Mouse (Mus musculus): ENCODE data around the gene Magi2. TPM values are rescaled to one million over a fixed set of nuclear protein-coding genes. Genes with fewer than 3 reads are reported as not detected.
"Not testable (repeated sequence)": the region's sequence is repeated elsewhere in the genome, so short reads cannot be mapped to it uniquely, and the experiment has no call there.

Gene Magi2
- polyA plus RNA-seq, 1 experiment from 2014 or later = 3.8 TPM

DNA sequence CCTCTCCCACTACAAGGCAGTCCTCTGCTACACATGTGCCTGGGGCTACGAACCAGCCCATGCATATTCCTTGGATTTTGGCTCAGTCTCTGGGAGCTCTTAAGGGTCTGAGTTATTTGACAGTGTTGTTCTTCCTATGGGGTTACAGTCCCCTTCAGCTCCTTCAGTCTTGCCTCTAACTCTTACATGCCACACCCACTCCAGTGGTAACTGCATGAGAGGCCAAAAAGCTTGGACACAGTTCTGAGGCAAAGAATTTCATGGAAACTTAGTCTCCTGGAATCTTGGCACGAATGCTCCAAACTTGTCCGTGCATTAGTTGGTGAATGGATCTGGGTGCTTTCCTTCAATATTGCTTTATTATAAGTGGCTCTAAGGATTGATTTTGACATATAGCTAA is 338.8 kb downstream of the Magi2 start:
- no peak for ATAC-seq (ENCODE audit: low read depth)

DNA sequence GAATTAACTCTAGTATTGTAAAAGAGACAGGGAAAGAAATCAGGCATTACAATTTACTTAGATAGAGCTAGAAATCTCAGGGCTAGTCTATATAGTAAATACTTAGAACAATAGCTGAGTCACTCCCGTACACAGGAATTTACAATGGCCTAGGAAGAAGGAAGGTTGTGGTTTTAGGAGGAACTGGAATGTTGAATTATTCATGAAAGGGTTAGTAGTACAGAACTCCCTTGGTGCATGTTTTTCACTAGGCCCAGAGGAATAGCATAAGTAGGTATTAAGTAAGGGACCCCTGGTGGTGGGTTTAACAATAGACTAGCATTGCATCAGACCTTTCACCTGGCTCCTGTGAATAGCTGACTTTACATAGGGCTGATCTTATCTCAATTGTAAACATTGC is 339.3 kb downstream of the Magi2 start:
- 63% methylated on average over 1 of the region's 1 CpGs for WGBS
- not testable (repeated sequence) for H3K9ac ChIP-seq (ENCODE audit: low read depth, low read length)

More for the DNA sequence above, 338.8 kb downstream of the Magi2 start:
- H3K9me3 ChIP-seq (ENCODE audit: control insufficient read depth, low read length) = no peaks in the 10 kb centered on the region
- H3K36me3 ChIP-seq (ENCODE audit: control insufficient read depth, insufficient read depth, low read length) = no peaks in the 10 kb centered on the region
- H3K4me2 ChIP-seq (ENCODE audit: low read depth, low read length) = no peak overlapping the region
- H3K4me3 ChIP-seq (ENCODE audit: low read depth, low read length) = no peak overlapping the region
- no peak overlapping the region for H3K9ac ChIP-seq (ENCODE audit: low read depth, low read length)
- WGBS = 62% methylated on average over 3 of the region's 3 CpGs
- no peaks in the 10 kb centered on the region for H3K27me3 ChIP-seq (replicated peaks; ENCODE audit: control insufficient read depth, insufficient read depth, low read length)
- peak; percentile 72 for DNase-seq (ENCODE audit: low spot score)
- no peak overlapping the region for H3K27ac ChIP-seq (replicated peaks; ENCODE audit: low read depth, low read length)
- H3K4me1 ChIP-seq (ENCODE audit: control insufficient read depth, insufficient read depth, low read length) = no peaks in the 10 kb centered on the region

DNA sequence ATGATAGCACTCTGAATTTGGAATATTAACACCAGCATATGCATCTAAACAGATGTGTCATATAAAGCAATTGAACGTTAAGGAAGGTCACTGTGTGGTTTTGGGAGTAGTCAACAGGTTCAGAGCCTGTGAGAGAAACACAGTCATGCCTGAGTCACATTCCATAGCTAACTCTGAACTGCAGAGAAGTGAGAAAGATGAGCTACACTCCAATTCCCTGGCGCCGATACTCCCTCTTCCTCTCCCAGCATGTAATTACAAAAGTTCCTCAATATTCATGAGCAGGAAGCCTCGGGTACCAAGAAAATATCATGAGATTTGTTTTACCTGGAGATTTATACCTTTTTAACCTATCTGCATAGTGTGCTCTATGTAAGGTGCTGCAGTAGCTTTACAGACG is 380.9 kb downstream of the Magi2 start:
- no peak overlapping the region for H3K27ac ChIP-seq (replicated peaks; ENCODE audit: low read depth, low read length)
- WGBS = 52% methylated on average over 5 of the region's 5 CpGs
- no peak overlapping the region for H3K4me3 ChIP-seq (ENCODE audit: low read depth, low read length)
- no peak overlapping the region for H3K4me2 ChIP-seq (ENCODE audit: low read depth, low read length)
- H3K27me3 ChIP-seq (replicated peaks; ENCODE audit: control insufficient read depth, insufficient read depth, low read length) = no peaks in the 10 kb centered on the region
- no peak for DNase-seq (ENCODE audit: low spot score)
- H3K9me3 ChIP-seq (ENCODE audit: control insufficient read depth, low read length) = no peaks in the 10 kb centered on the region
- H3K9ac ChIP-seq (ENCODE audit: low read depth, low read length) = no peak overlapping the region
- H3K4me1 ChIP-seq (ENCODE audit: control insufficient read depth, insufficient read depth, low read length) = no peaks in the 10 kb centered on the region
- no peaks in the 10 kb centered on the region for H3K36me3 ChIP-seq (ENCODE audit: control insufficient read depth, insufficient read depth, low read length)
- ATAC-seq (ENCODE audit: low read depth) = no peak

More for the DNA sequence above, 339.3 kb downstream of the Magi2 start:
- DNase-seq (ENCODE audit: low spot score); ATAC-seq (ENCODE audit: low read depth); H3K4me1 ChIP-seq (ENCODE audit: control insufficient read depth, insufficient read depth, low read length); H3K27me3 ChIP-seq (replicated peaks; ENCODE audit: control insufficient read depth, insufficient read depth, low read length); H3K27ac ChIP-seq (replicated peaks; ENCODE audit: low read depth, low read length); H3K4me3 ChIP-seq (ENCODE audit: low read depth, low read length); H3K36me3 ChIP-seq (ENCODE audit: control insufficient read depth, insufficient read depth, low read length); H3K9me3 ChIP-seq (ENCODE audit: control insufficient read depth, low read length); H3K4me2 ChIP-seq (ENCODE audit: low read depth, low read length): not testable (repeated sequence)

DNA sequence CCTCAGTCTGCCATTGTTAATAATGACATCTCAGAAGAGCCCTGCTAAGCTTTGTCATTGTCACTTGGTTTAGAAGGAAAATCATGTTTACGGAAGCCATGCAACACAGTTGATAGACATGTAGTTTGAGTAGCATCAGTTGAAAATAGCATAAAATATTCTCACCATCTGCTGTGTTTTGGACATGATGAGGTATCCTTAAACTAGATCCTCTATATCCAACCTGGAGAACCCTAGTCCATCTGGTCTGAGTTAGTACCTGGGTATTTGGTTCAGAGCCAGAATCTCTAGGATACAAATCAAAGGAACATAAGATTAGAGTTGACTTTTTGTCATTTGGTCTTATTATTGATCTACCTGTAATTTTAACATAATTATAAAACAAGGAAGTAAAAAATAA is 385.0 kb downstream of the Magi2 start:
- Histone ChIP-seq H3K9ac (ENCODE audit: low read depth, low read length) (no peak overlapping the region), H3K36me3 (ENCODE audit: control insufficient read depth, insufficient read depth, low read length) (no peaks in the 10 kb centered on the region), H3K4me2 (ENCODE audit: low read depth, low read length) (no peak overlapping the region), H3K9me3 (ENCODE audit: control insufficient read depth, low read length) (no peaks in the 10 kb centered on the region), H3K4me1 (ENCODE audit: control insufficient read depth, insufficient read depth, low read length) (no peaks in the 10 kb centered on the region), H3K4me3 (ENCODE audit: low read depth, low read length) (no peak overlapping the region), H3K27ac (replicated peaks; ENCODE audit: low read depth, low read length) (no peak overlapping the region), H3K27me3 (replicated peaks; ENCODE audit: control insufficient read depth, insufficient read depth, low read length) (no peaks in the 10 kb centered on the region)
- ATAC-seq (ENCODE audit: low read depth) (no peak), DNase-seq (ENCODE audit: low spot score) (no peak)
- 89% methylated on average over 1 of the region's 1 CpGs for WGBS

DNA sequence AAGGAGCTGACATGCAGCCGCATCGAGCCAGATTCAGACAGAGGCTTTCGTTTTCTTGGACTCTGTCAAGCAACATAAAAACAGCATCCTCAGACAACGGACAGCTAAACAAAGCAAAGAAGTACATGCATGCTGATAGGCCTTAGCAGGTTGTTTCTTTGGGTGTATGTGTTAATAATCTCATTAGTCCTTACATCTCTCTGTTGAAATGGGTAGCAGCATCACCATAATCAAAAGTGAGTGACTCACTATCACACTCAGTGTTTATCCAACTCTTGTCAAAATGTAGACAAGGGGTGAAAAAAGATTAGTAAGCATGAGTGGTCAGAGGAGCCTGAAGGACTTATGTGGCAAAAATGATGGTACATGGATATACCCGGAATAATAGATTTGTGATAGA is 394.8 kb downstream of the Magi2 start:
- Histone ChIP-seq H3K4me3 (ENCODE audit: low read depth, low read length) (no peak overlapping the region), H3K36me3 (ENCODE audit: control insufficient read depth, insufficient read depth, low read length) (no peaks in the 10 kb centered on the region), H3K4me2 (ENCODE audit: low read depth, low read length) (no peak overlapping the region), H3K27me3 (replicated peaks; ENCODE audit: control insufficient read depth, insufficient read depth, low read length) (no peaks in the 10 kb centered on the region), H3K4me1 (ENCODE audit: control insufficient read depth, insufficient read depth, low read length) (no peaks in the 10 kb centered on the region), H3K9me3 (ENCODE audit: control insufficient read depth, low read length) (no peaks in the 10 kb centered on the region), H3K27ac (replicated peaks; ENCODE audit: low read depth, low read length) (no peak overlapping the region), H3K9ac (ENCODE audit: low read depth, low read length) (no peak overlapping the region)
- 84% methylated on average over 5 of the region's 5 CpGs for WGBS
- DNase-seq (ENCODE audit: low spot score) (no peak), ATAC-seq (ENCODE audit: low read depth) (no peak)

DNA sequence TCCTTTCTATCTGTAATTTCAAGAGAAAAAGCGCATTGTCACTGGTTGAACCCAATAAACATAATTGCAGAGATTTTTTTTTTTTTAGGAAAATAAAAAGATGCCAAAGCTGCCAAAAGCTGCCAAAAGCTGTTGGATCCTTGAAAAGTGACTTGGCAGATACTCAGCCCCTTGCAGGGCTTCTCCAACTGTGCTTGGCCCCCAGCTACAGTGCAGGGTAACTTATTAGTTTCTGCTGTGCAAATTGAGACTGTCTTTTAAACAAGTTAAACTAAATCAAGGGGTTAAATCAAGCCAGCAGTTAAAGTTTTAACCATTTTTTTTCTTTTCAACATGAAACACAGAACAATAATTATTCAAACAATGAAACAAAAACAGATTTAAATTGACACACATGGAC is 407.1 kb downstream of the Magi2 start:
- H3K4me3 ChIP-seq (ENCODE audit: low read depth, low read length) = no peak overlapping the region
- no peaks in the 10 kb centered on the region for H3K27me3 ChIP-seq (replicated peaks; ENCODE audit: control insufficient read depth, insufficient read depth, low read length)
- H3K9ac ChIP-seq (ENCODE audit: low read depth, low read length) = no peak overlapping the region
- H3K4me1 ChIP-seq (ENCODE audit: control insufficient read depth, insufficient read depth, low read length) = no peaks in the 10 kb centered on the region
- H3K4me2 ChIP-seq (ENCODE audit: low read depth, low read length) = no peak overlapping the region
- ATAC-seq (ENCODE audit: low read depth) (no peak), DNase-seq (ENCODE audit: low spot score) (no peak)
- no peaks in the 10 kb centered on the region for H3K9me3 ChIP-seq (ENCODE audit: control insufficient read depth, low read length)
- H3K27ac ChIP-seq (replicated peaks; ENCODE audit: low read depth, low read length) = no peak overlapping the region
- no peaks in the 10 kb centered on the region for H3K36me3 ChIP-seq (ENCODE audit: control insufficient read depth, insufficient read depth, low read length)
- 91% methylated on average over 1 of the region's 1 CpGs for WGBS

DNA sequence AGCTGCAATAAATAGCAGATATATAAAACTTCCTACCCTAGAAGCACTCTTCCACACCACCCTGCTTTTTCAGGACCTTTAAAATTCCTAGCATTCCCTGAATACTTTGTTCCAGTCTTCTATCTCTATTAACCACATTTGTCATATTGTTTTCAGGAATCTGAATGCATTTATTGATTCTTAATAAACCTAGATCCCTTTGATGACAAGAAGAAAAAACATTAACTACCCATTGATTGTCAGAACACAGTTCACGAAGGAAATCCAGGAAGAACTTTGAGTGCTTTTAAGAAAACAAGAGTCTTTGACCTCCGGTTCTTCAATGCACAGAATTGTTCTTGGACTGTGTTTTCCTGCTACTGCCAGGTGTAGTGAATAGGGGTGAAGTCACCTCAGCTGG is 411.0 kb downstream of the Magi2 start:
- H3K4me1 ChIP-seq (ENCODE audit: control insufficient read depth, insufficient read depth, low read length) = no peaks in the 10 kb centered on the region
- H3K27me3 ChIP-seq (replicated peaks; ENCODE audit: control insufficient read depth, insufficient read depth, low read length) = no peaks in the 10 kb centered on the region
- ATAC-seq (ENCODE audit: low read depth) = no peak
- no peak overlapping the region for H3K9ac ChIP-seq (ENCODE audit: low read depth, low read length)
- no peak overlapping the region for H3K4me3 ChIP-seq (ENCODE audit: low read depth, low read length)
- no peak overlapping the region for H3K27ac ChIP-seq (replicated peaks; ENCODE audit: low read depth, low read length)
- no peaks in the 10 kb centered on the region for H3K9me3 ChIP-seq (ENCODE audit: control insufficient read depth, low read length)
- DNase-seq (ENCODE audit: low spot score) = no peak
- 35% methylated on average over 2 of the region's 2 CpGs for WGBS
- no peaks in the 10 kb centered on the region for H3K36me3 ChIP-seq (ENCODE audit: control insufficient read depth, insufficient read depth, low read length)
- no peak overlapping the region for H3K4me2 ChIP-seq (ENCODE audit: low read depth, low read length)

DNA sequence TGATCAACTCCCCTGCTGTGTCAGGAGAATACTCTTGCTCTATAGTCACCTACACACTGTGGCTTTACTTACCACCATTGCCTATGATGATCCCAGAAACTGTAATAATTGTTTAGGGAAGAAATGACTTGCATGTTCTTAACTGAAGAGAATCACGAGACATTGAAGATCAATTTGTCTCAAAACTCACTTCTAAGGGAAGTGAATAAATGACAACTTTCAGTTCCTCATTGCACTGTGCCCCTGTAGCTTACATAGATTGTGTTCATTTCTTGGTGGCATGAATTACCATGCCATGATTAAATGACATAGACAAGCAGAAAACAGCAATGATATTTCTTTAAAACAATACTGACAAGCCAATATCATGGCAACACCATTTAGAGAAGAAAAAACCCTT is 429.1 kb downstream of the Magi2 start:
- H3K4me2 ChIP-seq (ENCODE audit: low read depth, low read length) = no peak overlapping the region
- H3K36me3 ChIP-seq (ENCODE audit: control insufficient read depth, insufficient read depth, low read length) = no peaks in the 10 kb centered on the region
- H3K27ac ChIP-seq (replicated peaks; ENCODE audit: low read depth, low read length) = no peak overlapping the region
- H3K9ac ChIP-seq (ENCODE audit: low read depth, low read length) = no peak overlapping the region
- no peaks in the 10 kb centered on the region for H3K9me3 ChIP-seq (ENCODE audit: control insufficient read depth, low read length)
- WGBS = 87% methylated on average over 1 of the region's 1 CpGs
- ATAC-seq (ENCODE audit: low read depth) (no peak), DNase-seq (ENCODE audit: low spot score) (no peak)
- H3K4me1 ChIP-seq (ENCODE audit: control insufficient read depth, insufficient read depth, low read length) = no peaks in the 10 kb centered on the region
- no peaks in the 10 kb centered on the region for H3K27me3 ChIP-seq (replicated peaks; ENCODE audit: control insufficient read depth, insufficient read depth, low read length)
- no peak overlapping the region for H3K4me3 ChIP-seq (ENCODE audit: low read depth, low read length)

DNA sequence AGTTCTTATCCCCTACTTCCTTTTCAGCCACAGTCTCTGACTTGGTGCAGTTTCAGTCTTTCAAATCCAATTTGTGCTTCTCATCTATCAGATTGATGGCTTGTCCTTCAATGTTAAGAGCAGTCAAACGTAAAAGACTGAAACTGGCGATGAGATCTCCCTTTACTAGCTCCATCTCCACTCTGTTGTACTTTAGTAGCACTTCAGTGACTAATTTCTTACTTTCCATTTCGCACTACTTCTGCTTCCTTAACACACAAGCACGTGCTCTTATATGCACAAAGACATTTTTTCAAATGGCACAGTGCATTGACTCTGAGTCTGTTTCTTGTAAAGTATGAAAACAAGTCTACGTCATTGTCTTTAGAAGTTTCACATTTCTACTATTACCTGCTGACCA is 439.6 kb downstream of the Magi2 start:
- no peak for ATAC-seq (ENCODE audit: low read depth)
- Histone ChIP-seq H3K4me2 (ENCODE audit: low read depth, low read length) (no peak overlapping the region), H3K27ac (replicated peaks; ENCODE audit: low read depth, low read length) (no peak overlapping the region), H3K27me3 (replicated peaks; ENCODE audit: control insufficient read depth, insufficient read depth, low read length) (no peaks in the 10 kb centered on the region), H3K9me3 (ENCODE audit: control insufficient read depth, low read length) (no peaks in the 10 kb centered on the region), H3K4me1 (ENCODE audit: control insufficient read depth, insufficient read depth, low read length) (no peaks in the 10 kb centered on the region), H3K36me3 (ENCODE audit: control insufficient read depth, insufficient read depth, low read length) (no peaks in the 10 kb centered on the region), H3K9ac (ENCODE audit: low read depth, low read length) (no peak overlapping the region), H3K4me3 (ENCODE audit: low read depth, low read length) (no peak overlapping the region)
- DNase-seq (ENCODE audit: low spot score) = no peak
- 82% methylated on average over 5 of the region's 5 CpGs for WGBS

Measured in embryonic facial prominence, embryonic 14.5 days (tissue).